Mouse (Mus musculus) thymus, adult 2 months (tissue): ENCODE measurements around the gene Pmis2. TPM values are rescaled to one million over a fixed set of nuclear protein-coding genes. Genes with fewer than 3 reads are reported as not detected.

Experiments
- DNase-seq: peaks from one replicate; pipeline ENCODE4 v3.0.0; 2021
- H3K27ac ChIP-seq: fragments of 200-500 bp; 2 replicates; pipeline ENCODE4 v1.5.1; 2012; ENCODE audit warnings: low read length, control low read depth; ENCODE audit not compliant: control insufficient read depth, insufficient read depth
- H3K27me3 ChIP-seq: fragments of 200-500 bp; 2 replicates; pipeline ENCODE4 v1.6.1; 2012; ENCODE audit warnings: mild to moderate bottlenecking, low read length, moderate library complexity, mixed read lengths; ENCODE audit not compliant: control insufficient read depth, insufficient read depth
- H3K36me3 ChIP-seq: fragments of 200-500 bp; 2 replicates; pipeline ENCODE4 v1.6.1; 2012; ENCODE audit warnings: mild to moderate bottlenecking, low read length, moderate library complexity; ENCODE audit not compliant: control insufficient read depth, insufficient read depth
- H3K4me1 ChIP-seq: fragments of 200-500 bp; replicated peaks from 2 replicates; pipeline ENCODE4 v1.6.1; 2012; ENCODE audit warnings: low read length; ENCODE audit not compliant: control insufficient read depth, insufficient read depth
- H3K4me3 ChIP-seq: fragments of 200-500 bp; 2 replicates; pipeline ENCODE4 v1.5.1; 2012; ENCODE audit warnings: mild to moderate bottlenecking, low read length, control low read depth, moderate library complexity; ENCODE audit not compliant: control insufficient read depth, insufficient read depth
- CTCF ChIP-seq: fragments of 200-500 bp; IDR thresholded peaks from 2 replicates; pipeline ENCODE4 v1.5.1; 2012; ENCODE audit warnings: mild to moderate bottlenecking, control low read depth, low read length, moderate library complexity, borderline replicate concordance; ENCODE audit not compliant: control insufficient read depth, poor library complexity, insufficient read depth; ENCODE audit errors: extremely low read depth
- POLR2A ChIP-seq: fragments of 200-500 bp; IDR thresholded peaks from 2 replicates; pipeline ENCODE4 v1.6.1; 2012; ENCODE audit warnings: mild to moderate bottlenecking, low read length, control low read depth, moderate library complexity; ENCODE audit not compliant: control insufficient read depth, poor library complexity, insufficient read depth; ENCODE audit errors: extremely low read depth
- WGBS: fragments of 180-500 bp; shearing (Covaris S2); methylation state at CpG from one replicate; pipeline ENCODE4 v1.1.7; 2018; 5-methylcytosine and 5-hydroxymethylcytosine counted together
- polyA plus RNA-seq: library from polyadenylated mRNA; depleted of rRNA; stranded (reverse); fragments of >200 nt; gene quantifications from 2 replicates; pipeline ENCODE4 v1.2.3, GENCODE M21; 2012; rRNA removed

Pmis2 gene
- polyA plus RNA-seq, 1 experiment = not detected

DNA sequence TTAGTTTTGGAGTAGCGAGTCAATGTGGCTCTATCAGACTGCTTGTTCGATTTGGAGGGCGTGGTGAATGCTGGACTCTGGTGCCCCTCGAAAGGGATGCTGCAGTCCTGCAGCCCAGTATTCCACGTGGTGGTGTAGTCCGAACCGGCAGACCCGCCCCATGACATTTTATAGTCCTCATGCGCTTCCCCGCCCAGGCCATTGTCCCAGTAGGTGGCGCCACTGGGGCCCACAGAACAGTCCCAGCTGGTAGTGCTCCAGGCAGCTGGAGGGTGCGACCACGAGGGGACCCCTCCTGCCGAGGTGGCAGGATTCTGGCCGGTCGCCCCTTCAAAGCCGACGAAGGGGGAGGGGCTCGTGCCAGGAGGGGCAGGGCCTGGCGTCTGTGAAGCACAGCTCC lies 36.8 kb downstream of the Pmis2 start:
- no peaks in the 10 kb centered on the region for H3K36me3 ChIP-seq
- WGBS = 6% methylated on average over 20 of the region's 20 CpGs
- H3K27me3 ChIP-seq = peaks cover 20% of the 10 kb centered on the region
- no peaks in the 10 kb centered on the region for H3K4me1 ChIP-seq
- DNase-seq = peak; percentile 59
- no peak overlapping the region for H3K4me3 ChIP-seq
- TF ChIP-seq POLR2A = no peak
- TF ChIP-seq CTCF = peak; percentile 71; the same call in 1 of the 2 replicates
- H3K27ac ChIP-seq = no peak overlapping the region

DNA sequence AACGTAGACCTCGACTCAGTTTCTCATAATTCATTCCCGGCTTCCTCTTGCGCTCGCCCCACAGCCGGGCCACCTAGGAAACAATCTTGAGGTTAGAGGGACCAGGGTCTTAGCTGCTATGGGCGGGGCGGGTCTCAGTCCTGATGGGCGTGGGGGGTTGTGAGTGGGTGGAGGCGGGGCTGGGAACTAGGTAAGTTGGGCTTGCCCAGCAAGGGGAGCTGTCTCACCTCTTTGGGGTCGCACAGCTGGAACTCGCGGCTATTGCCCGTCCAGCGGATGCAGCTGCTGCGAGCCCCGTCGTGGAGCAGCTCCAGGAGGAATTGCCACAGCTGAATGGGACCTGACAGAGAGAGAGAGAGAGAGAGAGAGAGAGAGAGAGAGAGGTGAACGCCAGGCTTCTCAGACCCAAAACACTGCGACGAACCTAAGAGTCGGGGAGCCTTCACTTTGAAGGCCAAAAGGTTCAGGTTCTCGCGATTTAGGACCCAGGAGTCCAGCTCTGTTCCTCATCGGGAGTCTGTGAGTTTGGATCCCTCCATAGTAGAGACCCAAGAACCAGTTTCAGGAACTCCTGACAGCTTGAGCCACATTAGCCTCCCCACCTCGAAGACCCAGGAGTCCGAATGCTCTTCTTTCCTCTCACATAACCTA lies 37.5 kb downstream of the Pmis2 start:
- TF ChIP-seq CTCF (no peak), POLR2A (no peak)
- H3K36me3 ChIP-seq = no peaks in the 10 kb centered on the region
- 10% methylated on average over 27 of the region's 27 CpGs for WGBS
- H3K27me3 ChIP-seq = peaks cover 20% of the 10 kb centered on the region
- no peak overlapping the region for H3K27ac ChIP-seq
- no peak overlapping the region for H3K4me3 ChIP-seq
- no peak for DNase-seq
- no peaks in the 10 kb centered on the region for H3K4me1 ChIP-seq

DNA sequence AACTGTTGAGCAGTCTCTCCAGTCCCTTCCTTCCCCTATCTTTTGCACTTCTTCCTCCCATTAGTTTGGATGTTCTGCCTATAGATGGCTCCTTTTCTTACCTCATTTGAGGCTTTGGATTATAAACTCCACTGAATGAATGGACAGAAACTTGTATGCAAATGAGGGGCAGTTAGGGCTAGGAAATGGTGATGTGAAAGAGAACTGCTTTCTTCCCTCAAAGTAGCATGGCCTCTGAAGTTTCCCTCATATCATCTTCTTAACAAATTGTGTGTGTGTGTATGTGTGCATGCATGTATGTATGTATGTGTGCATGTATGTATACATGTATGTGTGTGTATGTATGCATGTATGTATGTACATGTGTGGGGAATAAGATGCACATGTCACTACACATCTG lies 42.4 kb downstream of the Pmis2 start:
- H3K36me3 ChIP-seq = 0 out of 2 replicates have a peak, but pooled peaks cover 3% of the 10 kb centered on the region
- TF ChIP-seq CTCF = no peak
- TF ChIP-seq POLR2A = no peak
- no peak overlapping the region for H3K4me3 ChIP-seq
- no peak overlapping the region for H3K27ac ChIP-seq
- DNase-seq = no peak
- H3K27me3 ChIP-seq = peaks cover 12% of the 10 kb centered on the region
- H3K4me1 ChIP-seq = peaks cover 6% of the 10 kb centered on the region

DNA sequence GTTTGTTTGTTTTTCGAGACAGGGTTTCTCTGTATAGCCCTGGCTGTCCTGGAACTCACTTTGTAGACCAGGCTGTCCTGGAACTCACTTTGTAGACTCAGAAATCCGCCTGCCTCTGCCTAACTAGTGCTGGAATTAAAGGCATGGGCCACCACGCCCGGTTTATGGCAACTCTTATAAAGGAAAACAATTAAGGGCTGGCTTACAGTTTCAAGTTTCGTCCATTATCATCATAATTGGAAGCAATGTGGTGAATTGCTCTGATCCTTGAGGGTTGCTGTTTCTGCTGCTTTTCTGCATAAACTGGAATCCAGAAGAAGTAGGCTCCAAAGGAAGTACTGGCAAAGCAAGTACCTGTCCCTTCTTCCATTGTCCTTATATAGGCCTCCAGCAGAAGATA lies 44.8 kb downstream of the Pmis2 start:
- 89% methylated on average over 5 of the region's 5 CpGs for WGBS

DNA sequence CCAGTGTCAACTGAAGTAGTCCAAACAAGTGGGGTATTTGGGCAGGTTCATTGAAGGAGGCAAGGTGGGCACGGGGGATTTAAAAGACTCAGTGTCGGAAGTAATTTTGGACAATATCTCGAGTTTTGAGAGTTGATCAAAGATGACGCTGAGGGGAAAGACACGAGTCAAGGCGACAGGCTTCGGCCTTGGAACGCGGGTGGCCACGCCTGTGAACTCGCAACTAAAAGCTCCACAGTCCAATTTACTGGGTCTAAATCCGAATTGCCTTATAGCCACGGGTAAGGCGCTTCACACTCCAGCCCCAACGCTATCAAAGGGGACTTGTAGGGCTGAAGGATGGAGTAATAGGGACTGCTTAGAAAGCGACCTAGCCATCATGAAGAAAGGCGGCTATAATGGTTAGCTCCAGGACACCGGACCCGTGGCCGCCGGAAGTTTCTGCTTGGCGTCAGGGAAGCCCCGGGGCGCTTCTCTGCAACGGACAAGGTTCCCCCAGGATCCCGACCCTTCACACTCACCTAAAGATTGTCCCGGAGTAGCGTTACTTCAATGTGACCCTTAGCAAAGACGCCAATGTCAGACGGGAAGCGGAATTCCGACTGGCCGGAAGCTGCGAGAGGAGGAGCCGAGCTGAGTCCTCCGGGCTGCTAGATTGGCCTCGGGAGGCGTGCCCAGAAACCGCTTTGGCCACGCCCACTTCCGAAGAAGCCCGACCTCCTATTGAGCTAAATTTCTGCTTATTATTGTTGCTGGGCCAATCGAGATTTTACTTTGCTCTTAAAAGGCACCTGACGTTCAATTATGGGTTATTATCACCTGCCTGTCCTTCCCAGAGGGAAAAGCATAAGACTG lies 45.6 kb downstream of the Pmis2 start, which contains the start of gene Cox6b1:
Cox6b1 (minus strand) TSS at position 622 of the 855 bp plus-strand sequence.
- no peak within 1 kb of the TSS for H3K27ac ChIP-seq
- 0 out of 2 replicates have a peak, but pooled peaks have one; percentile 36 for TF ChIP-seq POLR2A
- TF ChIP-seq CTCF = peak; percentile 57; the same call in 1 of the 2 replicates

More for the DNA sequence above, 44.8 kb downstream of the Pmis2 start:
- no peak for DNase-seq
- Histone ChIP-seq H3K4me1 (peaks cover 6% of the 10 kb centered on the region), H3K27ac (no peak overlapping the region), H3K36me3 (peaks cover 12% of the 10 kb centered on the region), H3K4me3 (no peak overlapping the region), H3K27me3 (no peaks in the 10 kb centered on the region; the same call in 1 of the 2 replicates)
- TF ChIP-seq CTCF (no peak), POLR2A (no peak)

More for the DNA sequence above, 45.6 kb downstream of the Pmis2 start, which contains the start of gene Cox6b1:
- Histone ChIP-seq H3K4me3 (peak within 1 kb of the TSS; percentile 67), H3K27me3 (no peaks in the 10 kb centered on the region; the same call in 1 of the 2 replicates), H3K36me3 (peaks cover 12% of the 10 kb centered on the region), H3K4me1 (peaks cover 6% of the 10 kb centered on the region)
- WGBS = 1% methylated on average over 44 of the region's 44 CpGs
- peak; percentile 82 for DNase-seq

Other genes with a start within 250 kb of the Pmis2 start
- 72.8 and 77.4 TPM in 2 replicates for gene Nfkbid, start 249.9 kb downstream of the Pmis2 start, polyA plus RNA-seq
- 5.9 and 6.0 TPM in 2 replicates for gene Aplp1, start 226.1 kb downstream of the Pmis2 start, polyA plus RNA-seq
- 0.05 and 0.15 TPM in 2 replicates for gene Kirrel2, start 213.9 kb downstream of the Pmis2 start, polyA plus RNA-seq
- 0.19 and 0.38 TPM in 2 replicates for gene Nphs1, start 213.3 kb downstream of the Pmis2 start, polyA plus RNA-seq
- 0.13 and 0.62 TPM in 2 replicates for gene Prodh2, start 178.0 kb downstream of the Pmis2 start, polyA plus RNA-seq
- 156 and 176 TPM in 2 replicates for gene Arhgap33, start 136.5 kb downstream of the Pmis2 start, polyA plus RNA-seq
- 30.0 and 89.6 TPM in 2 replicates for gene Hspb6, start 119.4 kb downstream of the Pmis2 start, polyA plus RNA-seq
- gene Proser3, start 119.3 kb downstream of the Pmis2 start, polyA plus RNA-seq = 36.1 and 36.3 TPM in 2 replicates
- 73.0 and 78.6 TPM in 2 replicates for gene Lin37, start 111.8 kb downstream of the Pmis2 start, polyA plus RNA-seq
- 81.5 and 84.2 TPM in 2 replicates for gene U2af1l4, start 108.3 kb downstream of the Pmis2 start, polyA plus RNA-seq
- 7.3 and 8.8 TPM in 2 replicates for gene Gm49396, start 108.3 kb downstream of the Pmis2 start, polyA plus RNA-seq
- gene Psenen, start 108.0 kb downstream of the Pmis2 start, polyA plus RNA-seq = 130 and 176 TPM in 2 replicates
- gene Igflr1, start 106.2 kb downstream of the Pmis2 start, polyA plus RNA-seq = 26.1 and 31.7 TPM in 2 replicates
- gene Kmt2b, start 82.9 kb downstream of the Pmis2 start, polyA plus RNA-seq = 161 and 171 TPM in 2 replicates
- gene Zbtb32, start 72.7 kb downstream of the Pmis2 start, polyA plus RNA-seq = 1.9 and 3.2 TPM in 2 replicates
- gene Upk1a, start 58.8 kb downstream of the Pmis2 start, polyA plus RNA-seq = 4.5 and 7.5 TPM in 2 replicates
- gene Cox6b1, start 45.5 kb downstream of the Pmis2 start, polyA plus RNA-seq = 283 and 388 TPM in 2 replicates
- gene Etv2, start 35.8 kb downstream of the Pmis2 start, polyA plus RNA-seq = 0.13 TPM in 1 of 2 replicates, not detected in the other
- gene Rbm42, start 21.3 kb downstream of the Pmis2 start, polyA plus RNA-seq = 117 and 129 TPM in 2 replicates
- 41.2 and 47.7 TPM in 2 replicates for gene Haus5, start 6.6 kb downstream of the Pmis2 start, polyA plus RNA-seq
- gene 2200002J24Rik, start 27.3 kb upstream of the Pmis2 start, polyA plus RNA-seq = 0.28 and 0.82 TPM in 2 replicates
- gene Atp4a, start 40.6 kb upstream of the Pmis2 start, polyA plus RNA-seq = 2.7 and 3.8 TPM in 2 replicates
- 161 and 204 TPM in 2 replicates for gene Tmem147, start 57.9 kb upstream of the Pmis2 start, polyA plus RNA-seq
- 0.11 and 1.1 TPM in 2 replicates for gene Gapdhs, start 72.1 kb upstream of the Pmis2 start, polyA plus RNA-seq
- 3.4 and 4.1 TPM in 2 replicates for gene Sbsn, start 79.9 kb upstream of the Pmis2 start, polyA plus RNA-seq
- 26.3 and 35.6 TPM in 2 replicates for gene Dmkn, start 92.2 kb upstream of the Pmis2 start, polyA plus RNA-seq
- 11.9 and 18.3 TPM in 2 replicates for gene Krtdap, start 116.3 kb upstream of the Pmis2 start, polyA plus RNA-seq
- 3.2 and 3.5 TPM in 2 replicates for gene Ffar2, start 152.2 kb upstream of the Pmis2 start, polyA plus RNA-seq
- gene Ffar3, start 184.6 kb upstream of the Pmis2 start, polyA plus RNA-seq = 0.13 TPM in 1 of 2 replicates, not detected in the other
- gene Ffar1, start 190.0 kb upstream of the Pmis2 start, polyA plus RNA-seq = 0.50 and 0.60 TPM in 2 replicates
- gene Cd22, start 208.7 kb upstream of the Pmis2 start, polyA plus RNA-seq = 8.5 and 8.9 TPM in 2 replicates
- 1.8 and 2.0 TPM in 2 replicates for gene Mag, start 243.3 kb upstream of the Pmis2 start, polyA plus RNA-seq